Mouse (Mus musculus) kidney, postnatal 4 days (tissue): ENCODE measurements at regions not wholly inside any gene's neighbourhood (a gene's known extent, or its start where the extent isn't known, plus 50 kb on each side); places are given as distances from the start of the nearest gene placed in this dataset.

Source experiments
- DNase-seq, 2 experiments: peaks; one replicate each; pipeline ENCODE4 v3.0.0; 2021; ENCODE audit warnings: mixed read lengths in 2 of 2

- no peak for DNase-seq
Measured at GRCm38 (mm10) chr16:74739194-74740135, 327.8 kb upstream of the Robo2 start.

- DNase-seq: no peak
Measured at GRCm38 (mm10) chr16:74732940-74733776, 321.5 kb upstream of the Robo2 start.

- no peak for DNase-seq
Measured at GRCm38 (mm10) chr16:74730169-74730794, 318.7 kb upstream of the Robo2 start.

DNA sequence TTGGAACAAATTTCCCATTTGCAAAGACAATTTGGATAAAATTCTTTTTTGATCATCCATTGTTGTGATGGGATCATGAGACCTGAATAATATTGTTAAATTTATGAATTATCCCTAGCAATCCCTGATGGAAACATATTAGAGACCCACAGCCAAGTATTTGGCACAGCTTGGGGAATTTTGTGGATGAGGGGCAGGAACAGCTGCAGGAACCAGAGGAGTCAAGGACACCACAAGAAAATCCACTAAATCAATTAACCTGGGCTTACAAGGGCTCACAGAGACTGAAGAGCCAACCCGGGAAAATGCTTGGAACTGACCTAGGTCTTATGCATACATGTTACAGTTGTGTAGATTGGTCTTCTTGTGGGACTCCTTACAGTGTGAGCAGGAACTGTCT, 311.6 kb upstream of the Robo2 start:
- no peak for DNase-seq

DNA sequence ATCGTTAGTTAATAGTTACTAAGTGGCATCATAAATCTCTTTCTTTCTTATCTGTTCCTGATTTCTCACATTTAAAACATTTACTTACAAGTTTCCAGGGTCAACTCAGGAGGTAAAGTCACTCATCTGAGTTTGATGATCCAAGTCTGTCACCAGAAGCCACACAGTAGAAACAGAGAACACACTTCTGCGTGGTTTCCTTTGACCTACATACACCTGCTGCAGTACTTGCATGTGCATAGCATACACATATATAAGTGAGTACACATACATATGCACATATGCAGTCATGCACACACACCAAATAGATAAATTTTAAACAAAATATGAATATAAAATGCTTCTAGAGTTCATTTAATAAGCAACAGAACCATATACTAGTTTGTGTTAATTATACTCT, 306.5 kb upstream of the Robo2 start:
- no peak for DNase-seq

DNA sequence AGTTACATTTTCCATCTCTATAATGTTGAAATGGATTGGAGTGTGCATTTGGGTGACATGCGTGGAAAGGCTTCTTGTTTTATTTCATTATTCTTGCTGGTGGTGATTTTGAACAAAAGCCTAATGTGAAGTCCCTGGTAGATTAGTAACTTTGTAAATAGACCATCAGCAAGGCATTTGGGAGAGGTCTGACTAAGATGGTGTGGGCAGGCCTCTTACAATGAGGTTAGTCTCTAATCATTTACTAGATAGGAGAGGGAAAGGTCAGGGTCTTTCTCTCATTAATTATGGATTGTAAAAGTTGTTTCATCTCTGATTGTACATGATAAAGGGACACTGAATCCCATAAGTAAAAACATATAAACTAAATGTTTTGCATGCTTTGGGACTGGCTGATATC, 306.0 kb upstream of the Robo2 start:
- no peak for DNase-seq

DNA sequence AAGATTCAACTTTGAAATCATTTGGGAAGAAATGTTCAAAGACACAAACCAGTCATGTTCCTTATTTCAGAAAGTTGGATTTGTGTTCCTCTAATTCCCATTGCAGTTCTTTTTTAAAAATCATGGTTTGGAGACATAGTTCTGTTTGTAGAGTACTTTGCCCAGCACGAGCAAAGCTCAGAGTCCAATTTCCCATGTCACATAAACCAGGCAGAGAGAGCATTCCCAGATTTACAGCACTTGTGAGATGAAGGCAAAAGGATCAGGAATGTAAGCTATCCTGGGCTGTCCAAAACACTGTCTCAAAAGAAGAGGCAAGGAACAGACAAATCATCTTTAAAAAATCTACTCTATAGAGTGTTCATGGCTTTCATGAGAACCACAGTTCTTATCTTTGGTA, 303.3 kb upstream of the Robo2 start:
- DNase-seq: no peak

DNA sequence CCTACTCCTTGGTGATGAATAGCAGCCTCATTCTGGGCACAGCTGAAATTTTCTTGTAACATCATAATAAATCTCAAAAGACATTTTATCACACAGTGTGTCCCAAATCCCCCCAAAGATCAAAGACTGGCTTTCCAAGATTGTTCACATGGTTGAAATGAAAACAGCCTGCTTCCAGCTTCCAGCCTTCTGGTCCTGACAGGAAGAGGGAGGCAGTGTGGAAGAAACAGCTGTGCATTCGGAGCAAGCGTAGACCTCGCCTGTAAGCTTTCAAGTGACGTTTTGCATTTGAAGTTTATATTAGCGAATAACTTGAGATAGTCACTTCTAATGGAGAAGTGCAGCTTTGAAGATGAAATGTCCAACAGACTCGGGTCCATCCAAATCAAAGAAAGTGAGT, 300.9 kb upstream of the Robo2 start:
- DNase-seq: peak in 1 of 2 experiments; percentile 4

- DNase-seq: no peak
Measured at GRCm38 (mm10) chr16:74702067-74702466, 290.4 kb upstream of the Robo2 start.

- peak; percentile 3 to 10 for DNase-seq
Measured at GRCm38 (mm10) chr16:74683371-74683770, 271.7 kb upstream of the Robo2 start.

DNA sequence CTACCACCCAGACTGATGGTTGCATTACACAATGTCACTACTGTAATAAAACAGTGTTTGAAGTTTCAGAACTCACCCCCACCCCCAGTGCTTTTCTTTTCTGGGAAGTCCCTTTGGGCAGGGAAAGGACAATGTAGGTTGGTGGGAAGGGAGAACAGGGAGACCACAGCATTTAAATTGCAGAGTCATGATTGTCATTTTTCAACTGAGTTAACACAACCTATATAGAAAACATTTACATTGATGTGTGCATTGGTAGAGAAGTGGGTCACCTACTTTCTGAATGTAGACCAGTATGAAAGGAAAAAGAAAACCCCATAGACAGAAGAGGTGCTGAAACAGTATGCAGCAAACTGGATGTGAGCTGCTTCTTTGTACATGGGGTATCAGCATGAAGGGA, 264.0 kb upstream of the Robo2 start:
- no peak for DNase-seq

DNA sequence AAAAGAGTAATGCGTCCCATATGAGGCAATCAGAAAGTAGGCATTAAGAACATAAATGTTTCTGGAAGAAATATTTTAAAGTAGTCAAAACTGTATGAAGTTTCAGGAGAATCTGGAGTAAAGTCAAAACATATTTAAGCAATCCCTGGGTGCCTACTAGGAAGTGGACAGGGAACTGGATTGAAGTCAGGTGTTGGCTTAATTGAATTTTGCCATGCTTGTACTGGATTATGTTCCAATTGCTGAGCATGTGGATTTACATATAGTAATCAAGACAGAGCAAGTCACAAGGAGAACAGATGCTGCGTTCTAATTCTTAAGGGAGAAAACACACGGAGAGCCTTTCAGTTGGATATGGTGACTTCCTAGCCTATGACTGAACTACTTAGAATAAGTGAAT, 259.8 kb upstream of the Robo2 start:
- DNase-seq: no peak

- DNase-seq: no peak
Measured at GRCm38 (mm10) chr16:74664337-74664736, 252.7 kb upstream of the Robo2 start.

GRCm38 (mm10) chr16:74651244-74651643, 239.6 kb upstream of the Robo2 start:
- no peak for DNase-seq

- DNase-seq: no peak
Measured at GRCm38 (mm10) chr16:74649207-74649606, 237.6 kb upstream of the Robo2 start.

- peak; percentile 7 to 12 for DNase-seq
Measured at GRCm38 (mm10) chr16:74648384-74648783, 236.8 kb upstream of the Robo2 start.

GRCm38 (mm10) chr16:74644750-74645366, 233.2 kb upstream of the Robo2 start:
- no peak for DNase-seq

- DNase-seq: no peak
Measured at GRCm38 (mm10) chr16:74639805-74640204, 228.2 kb upstream of the Robo2 start.

DNA sequence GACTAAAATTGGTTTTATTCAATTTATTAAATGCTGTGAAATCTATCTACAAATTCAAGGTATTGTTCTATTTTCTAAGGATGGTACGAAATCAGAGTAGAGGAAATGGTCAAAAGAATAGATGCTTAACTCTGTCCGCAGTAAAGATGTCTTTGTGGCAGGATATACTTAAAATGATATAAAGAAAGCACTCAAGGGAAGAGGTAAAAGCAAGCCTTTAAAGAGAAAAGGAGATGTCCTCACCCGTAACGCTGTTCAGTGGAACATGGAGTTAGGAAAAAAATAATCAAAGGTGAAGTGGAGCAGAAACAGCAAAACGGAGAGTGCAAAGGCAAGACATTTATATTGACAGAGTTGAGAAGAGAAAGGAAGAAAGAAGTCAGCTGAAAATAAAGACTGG, 226.0 kb upstream of the Robo2 start:
- no peak for DNase-seq

- no peak for DNase-seq
Measured at GRCm38 (mm10) chr16:74625783-74626182, 214.2 kb upstream of the Robo2 start.

- peak in 1 of 2 experiments; percentile 6 for DNase-seq
Measured at GRCm38 (mm10) chr16:74612072-74612471, 200.4 kb upstream of the Robo2 start.

- no peak for DNase-seq
Measured at GRCm38 (mm10) chr16:74609564-74609963, 197.9 kb upstream of the Robo2 start.

DNA sequence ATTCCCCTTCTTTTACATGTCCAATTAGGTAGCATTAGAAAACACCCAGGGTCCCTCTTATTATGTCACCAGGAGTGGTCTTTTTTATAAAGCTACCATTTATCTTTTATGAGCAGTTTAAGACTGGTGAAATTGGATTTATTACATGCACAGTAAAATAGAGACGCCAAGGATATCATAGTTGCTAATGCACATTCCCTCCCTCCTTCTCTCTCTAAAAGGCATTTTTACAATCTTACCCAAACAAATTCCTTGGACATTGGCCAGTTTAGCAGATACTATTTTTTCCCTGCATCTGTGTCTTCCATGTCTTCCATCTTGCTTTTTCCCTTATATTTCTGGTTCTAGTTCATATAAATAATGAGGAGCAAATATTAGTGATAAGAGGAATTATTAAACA, 186.7 kb upstream of the Robo2 start:
- DNase-seq: no peak
